Mouse (Mus musculus) neural tube, embryonic 12.5 days (tissue): ENCODE measurements around the gene Psmd13. TPM values are rescaled to one million over a fixed set of nuclear protein-coding genes. Genes with fewer than 3 reads are reported as not detected.

Experiments
- ATAC-seq: fragments of 200-750 bp; cut with Nextera tagmentation; 2 replicates; pipeline ENCODE4 v1.8.0; 2017; ENCODE audit warnings: low read depth, mild to moderate bottlenecking, moderate TSS enrichment, moderate library complexity; ENCODE audit not compliant: low FRiP score
- H3K27ac ChIP-seq: fragments of 300-500 bp; sonication (generic); 2 replicates; pipeline ENCODE4 v1.5.1; 2016
- H3K27me3 ChIP-seq: fragments of 300-500 bp; sonication (generic); replicated peaks from 2 replicates; pipeline ENCODE4 v1.6.1; 2016; ENCODE audit warnings: mild to moderate bottlenecking
- H3K36me3 ChIP-seq: fragments of 300-500 bp; sonication (generic); 2 replicates; pipeline ENCODE4 v1.6.1; 2016; ENCODE audit warnings: mild to moderate bottlenecking
- H3K4me1 ChIP-seq: fragments of 300-500 bp; sonication (generic); 2 replicates; pipeline ENCODE4 v1.6.1; 2016
- H3K4me2 ChIP-seq: fragments of 300-500 bp; sonication (generic); replicated peaks from 2 replicates; pipeline ENCODE4 v1.6.1; 2016; ENCODE audit warnings: mild to moderate bottlenecking
- H3K4me3 ChIP-seq: fragments of 300-500 bp; sonication (generic); 2 replicates; pipeline ENCODE4 v1.5.1; 2016
- H3K9ac ChIP-seq: fragments of 300-500 bp; sonication (generic); 2 replicates; pipeline ENCODE4 v1.6.1; 2016; ENCODE audit warnings: mild to moderate bottlenecking
- H3K9me3 ChIP-seq: fragments of 300-500 bp; sonication (generic); 2 replicates; pipeline ENCODE4 v1.6.1; 2016; ENCODE audit warnings: mild to moderate bottlenecking
- WGBS: fragments of 180-500 bp; shearing (Covaris S2); methylation state at CpG from one replicate; pipeline ENCODE4 v1.1.7; 2016; 5-methylcytosine and 5-hydroxymethylcytosine counted together
- polyA plus RNA-seq: library from polyadenylated mRNA; unstranded; fragments of >200 nt; fragmentation: Nextera tagmentation; extraction: Ambion mirVana; gene quantifications from 2 replicates; pipeline ENCODE4 v1.2.1, GENCODE M21; 2016

Psmd13 gene
- polyA plus RNA-seq, 1 experiment from 2014 or later: 293 TPM

DNA sequence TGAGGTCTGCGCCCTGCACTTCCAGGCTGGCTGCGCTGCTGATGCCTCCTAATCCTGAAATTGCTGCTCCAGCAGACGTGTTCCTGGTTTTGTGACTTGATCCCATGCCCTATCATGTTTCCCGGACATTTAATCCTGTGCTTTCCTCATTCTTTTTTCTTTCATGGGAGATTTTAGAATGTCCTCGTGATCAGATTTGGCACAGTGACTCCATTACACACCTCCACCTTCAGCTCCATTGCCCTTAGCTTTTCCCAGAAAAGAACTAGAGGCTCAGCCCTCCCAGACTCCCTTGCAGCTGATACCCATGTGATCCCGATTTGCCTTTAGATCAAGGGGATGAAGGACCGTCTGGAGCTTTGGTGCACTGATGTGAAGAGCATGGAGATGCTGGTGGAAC, 16.1 kb downstream of the Psmd13 start:
- Histone ChIP-seq H3K27ac (no peak overlapping the region), H3K27me3 (no peaks in the 10 kb centered on the region), H3K36me3 (peaks cover 58% of the 10 kb centered on the region), H3K9ac (peak overlapping the region; percentile 26; the same call in 1 of the 2 replicates), H3K4me2 (no peak overlapping the region), H3K9me3 (no peaks in the 10 kb centered on the region), H3K4me1 (no peaks in the 10 kb centered on the region), H3K4me3 (no peak overlapping the region)
- no peak for ATAC-seq
- WGBS: 88% methylated on average over 7 of the region's 7 CpGs

DNA sequence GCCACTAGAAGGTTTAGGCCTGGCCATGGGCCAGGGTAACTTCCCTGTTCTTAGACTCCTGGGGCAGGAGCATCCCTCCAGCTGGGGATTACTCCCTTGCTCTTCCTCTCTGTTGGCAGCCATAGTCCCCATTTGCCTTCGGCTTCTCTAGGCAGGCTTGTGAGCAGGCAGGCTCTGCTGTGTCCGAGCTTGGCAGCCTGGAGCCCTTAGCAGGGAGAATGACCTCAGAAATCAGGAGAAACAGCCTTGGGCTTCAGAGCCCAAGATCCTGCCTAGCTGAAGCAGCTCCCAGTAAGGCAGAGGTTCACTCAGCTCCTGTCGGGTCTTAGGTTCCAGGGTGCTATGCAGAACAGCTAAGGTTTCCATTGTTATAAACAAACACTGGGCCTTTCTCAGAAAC, 17.4 kb downstream of the Psmd13 start:
- Histone ChIP-seq H3K4me1 (no peaks in the 10 kb centered on the region), H3K9me3 (no peaks in the 10 kb centered on the region), H3K4me2 (no peak overlapping the region), H3K9ac (0 out of 2 replicates have a peak overlapping the region, but pooled peaks have one; percentile 13), H3K27ac (no peak overlapping the region), H3K36me3 (peaks cover 49% of the 10 kb centered on the region), H3K27me3 (no peaks in the 10 kb centered on the region), H3K4me3 (no peak overlapping the region)
- ATAC-seq: no peak
- 81% methylated on average over 3 of the region's 3 CpGs for WGBS

GRCm38 (mm10) chr7:140900220-140900619, 18.5 kb downstream of the Psmd13 start, which contains the start of gene Cox8b:
Gene Cox8b, minus strand, starts transcription at chr7:140900446.
- WGBS: 82% methylated on average over 10 of the region's 10 CpGs
- Histone ChIP-seq H3K4me1 (no peaks in the 10 kb centered on the region), H3K9ac (no peak within 1 kb of the TSS), H3K27me3 (no peaks in the 10 kb centered on the region), H3K4me3 (no peak within 1 kb of the TSS), H3K4me2 (no peak within 1 kb of the TSS), H3K9me3 (no peaks in the 10 kb centered on the region), H3K36me3 (peaks cover 40% of the 10 kb centered on the region), H3K27ac (no peak within 1 kb of the TSS)
- no peak for ATAC-seq

- WGBS: 80% methylated on average over 15 of the region's 15 CpGs
- no peaks in the 10 kb centered on the region for H3K4me1 ChIP-seq
- H3K9me3 ChIP-seq: no peaks in the 10 kb centered on the region
- H3K36me3 ChIP-seq: peaks cover 23% of the 10 kb centered on the region
- no peak overlapping the region for H3K4me2 ChIP-seq
- H3K27ac ChIP-seq: no peak overlapping the region
- no peak overlapping the region for H3K4me3 ChIP-seq
- no peak overlapping the region for H3K9ac ChIP-seq
- ATAC-seq: no peak
- no peaks in the 10 kb centered on the region for H3K27me3 ChIP-seq
Measured at GRCm38 (mm10) chr7:140902036-140902875, 20.5 kb downstream of the Psmd13 start.

DNA sequence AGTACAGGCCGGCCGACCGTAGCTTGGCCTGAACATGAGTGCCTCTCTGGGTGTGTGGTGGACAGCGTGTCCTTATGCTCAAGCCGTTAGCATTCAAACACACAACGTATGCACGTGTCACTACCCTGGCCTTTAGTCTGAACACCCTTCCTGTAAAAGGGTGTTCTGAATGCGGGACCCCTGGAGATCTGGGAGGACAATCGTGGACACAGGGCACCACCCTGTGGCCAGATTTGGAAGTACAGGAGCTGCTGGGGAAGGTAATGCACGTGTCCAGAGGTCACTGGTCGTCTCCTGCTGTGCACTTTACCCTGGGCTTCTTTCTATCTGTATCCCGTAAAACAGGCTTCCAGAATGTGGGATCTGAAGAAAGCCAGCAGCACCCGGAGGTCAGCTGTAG, 21.4 kb downstream of the Psmd13 start:
- Histone ChIP-seq H3K4me1 (no peaks in the 10 kb centered on the region), H3K4me3 (no peak overlapping the region), H3K27me3 (no peaks in the 10 kb centered on the region), H3K9ac (no peak overlapping the region), H3K4me2 (no peak overlapping the region), H3K9me3 (no peaks in the 10 kb centered on the region), H3K36me3 (peaks cover 14% of the 10 kb centered on the region), H3K27ac (no peak overlapping the region)
- WGBS: 24% methylated on average over 13 of the region's 13 CpGs
- peak; percentile 67; the same call in 1 of the 2 replicates for ATAC-seq

DNA sequence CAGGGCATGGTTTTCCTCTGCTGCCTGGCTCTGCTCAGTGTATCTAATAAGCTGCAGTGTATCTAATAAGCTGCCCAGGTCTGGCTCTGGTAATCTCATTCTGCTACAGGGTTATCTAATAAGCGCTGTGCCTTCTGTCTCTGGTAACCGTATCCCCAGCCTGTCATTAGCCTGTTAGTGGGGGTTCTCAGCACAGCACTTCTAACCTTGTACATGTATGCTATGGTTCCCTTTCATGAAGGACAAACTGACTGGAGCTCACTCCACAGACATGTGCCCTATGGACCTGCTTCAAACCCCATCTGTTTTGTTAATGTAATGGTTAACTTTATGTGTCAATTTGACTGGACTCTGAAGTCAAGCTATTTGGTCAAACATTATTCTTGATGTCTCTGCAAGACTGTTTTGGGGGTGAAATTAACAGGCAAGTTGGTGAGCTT, 23.9 kb downstream of the Psmd13 start:
- Histone ChIP-seq H3K36me3 (no peaks in the 10 kb centered on the region), H3K9ac (no peak overlapping the region), H3K4me1 (peaks cover 4% of the 10 kb centered on the region; the same call in 1 of the 2 replicates), H3K27me3 (no peaks in the 10 kb centered on the region), H3K4me2 (no peak overlapping the region), H3K27ac (no peak overlapping the region), H3K4me3 (no peak overlapping the region), H3K9me3 (no peaks in the 10 kb centered on the region)
- no peak for ATAC-seq
- 84% methylated on average over 2 of the region's 2 CpGs for WGBS

- Histone ChIP-seq H3K27me3 (no peaks in the 10 kb centered on the region), H3K36me3 (no peaks in the 10 kb centered on the region), H3K9ac (no peak overlapping the region), H3K9me3 (no peaks in the 10 kb centered on the region), H3K4me3 (no peak overlapping the region), H3K27ac (no peak overlapping the region), H3K4me2 (no peak overlapping the region), H3K4me1 (peaks cover 4% of the 10 kb centered on the region; the same call in 1 of the 2 replicates)
- 83% methylated on average over 13 of the region's 13 CpGs for WGBS
- no peak for ATAC-seq
Measured at GRCm38 (mm10) chr7:140907131-140907530, 25.4 kb downstream of the Psmd13 start.

GRCm38 (mm10) chr7:140907697-140908096, 25.9 kb downstream of the Psmd13 start:
- 86% methylated on average over 7 of the region's 7 CpGs for WGBS
- no peak for ATAC-seq
- Histone ChIP-seq H3K27me3 (no peaks in the 10 kb centered on the region), H3K9ac (no peak overlapping the region), H3K36me3 (no peaks in the 10 kb centered on the region), H3K4me2 (no peak overlapping the region), H3K27ac (no peak overlapping the region), H3K4me3 (no peak overlapping the region), H3K9me3 (no peaks in the 10 kb centered on the region), H3K4me1 (peaks cover 4% of the 10 kb centered on the region; the same call in 1 of the 2 replicates)

DNA sequence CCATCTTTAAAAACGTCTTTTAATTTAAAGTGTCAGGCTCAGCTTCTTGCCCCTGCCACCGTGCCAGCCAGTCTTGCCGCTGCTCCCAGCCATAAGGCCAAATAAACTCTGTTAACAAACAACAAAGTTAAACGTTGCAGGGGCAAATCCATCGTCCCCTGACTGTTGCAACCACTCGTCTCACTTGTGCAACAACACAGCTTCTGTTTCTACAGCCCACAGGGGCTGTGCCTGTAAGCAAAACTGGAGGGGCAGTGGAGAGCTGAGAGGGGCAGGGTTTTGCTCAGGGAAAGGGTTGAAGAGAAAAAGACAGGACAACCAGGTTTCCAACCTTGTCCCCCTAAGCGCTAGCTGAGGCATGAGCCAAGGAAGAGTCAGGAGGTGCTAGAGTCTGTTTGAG, 26.4 kb downstream of the Psmd13 start:
- WGBS: 52% methylated on average over 7 of the region's 7 CpGs
- Histone ChIP-seq H3K4me3 (no peak overlapping the region), H3K27me3 (no peaks in the 10 kb centered on the region), H3K4me2 (peak overlapping the region; percentile 69), H3K9ac (no peak overlapping the region), H3K36me3 (no peaks in the 10 kb centered on the region), H3K9me3 (no peaks in the 10 kb centered on the region), H3K27ac (no peak overlapping the region), H3K4me1 (peaks cover 4% of the 10 kb centered on the region; the same call in 1 of the 2 replicates)
- no peak for ATAC-seq

DNA sequence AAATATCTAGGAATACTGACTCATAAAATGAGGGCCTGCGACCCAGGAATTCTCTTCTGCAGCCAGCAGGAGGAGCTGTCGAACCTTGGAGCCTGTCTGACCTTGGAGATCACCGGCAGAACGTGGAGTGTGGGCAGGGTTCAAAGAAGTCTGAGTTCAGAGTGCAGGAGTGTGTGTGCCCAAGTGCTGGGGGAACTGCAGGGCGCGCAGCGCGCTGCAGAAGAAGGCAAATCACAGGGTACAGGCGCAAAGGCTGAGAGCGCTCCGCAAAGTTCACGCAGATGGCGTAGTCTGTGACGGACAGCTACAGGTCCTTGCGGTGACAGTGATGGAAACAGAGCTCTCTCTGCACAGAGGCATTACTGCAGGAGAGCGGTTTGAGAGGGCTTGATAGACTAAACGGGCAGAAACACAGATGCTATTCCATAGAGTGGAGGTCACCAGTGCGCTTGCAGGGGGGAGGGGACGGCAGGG, 26.9 kb downstream of the Psmd13 start:
- Histone ChIP-seq H3K27me3 (no peaks in the 10 kb centered on the region), H3K27ac (no peak overlapping the region), H3K9ac (no peak overlapping the region), H3K9me3 (no peaks in the 10 kb centered on the region), H3K4me3 (peak overlapping the region; percentile 27), H3K4me2 (peak overlapping the region; percentile 69), H3K36me3 (no peaks in the 10 kb centered on the region), H3K4me1 (peaks cover 4% of the 10 kb centered on the region; the same call in 1 of the 2 replicates)
- 1% methylated on average over 19 of the region's 19 CpGs for WGBS
- ATAC-seq: peak; percentile 48; the same call in 1 of the 2 replicates

GRCm38 (mm10) chr7:140912293-140912692, 30.5 kb downstream of the Psmd13 start:
- no peak overlapping the region for H3K9ac ChIP-seq
- H3K4me2 ChIP-seq: no peak overlapping the region
- H3K36me3 ChIP-seq: no peaks in the 10 kb centered on the region
- no peaks in the 10 kb centered on the region for H3K9me3 ChIP-seq
- H3K4me3 ChIP-seq: no peak overlapping the region
- H3K27ac ChIP-seq: no peak overlapping the region
- H3K4me1 ChIP-seq: peaks cover 4% of the 10 kb centered on the region; the same call in 1 of the 2 replicates
- WGBS: 64% methylated on average over 3 of the region's 3 CpGs
- no peaks in the 10 kb centered on the region for H3K27me3 ChIP-seq
- no peak for ATAC-seq

DNA sequence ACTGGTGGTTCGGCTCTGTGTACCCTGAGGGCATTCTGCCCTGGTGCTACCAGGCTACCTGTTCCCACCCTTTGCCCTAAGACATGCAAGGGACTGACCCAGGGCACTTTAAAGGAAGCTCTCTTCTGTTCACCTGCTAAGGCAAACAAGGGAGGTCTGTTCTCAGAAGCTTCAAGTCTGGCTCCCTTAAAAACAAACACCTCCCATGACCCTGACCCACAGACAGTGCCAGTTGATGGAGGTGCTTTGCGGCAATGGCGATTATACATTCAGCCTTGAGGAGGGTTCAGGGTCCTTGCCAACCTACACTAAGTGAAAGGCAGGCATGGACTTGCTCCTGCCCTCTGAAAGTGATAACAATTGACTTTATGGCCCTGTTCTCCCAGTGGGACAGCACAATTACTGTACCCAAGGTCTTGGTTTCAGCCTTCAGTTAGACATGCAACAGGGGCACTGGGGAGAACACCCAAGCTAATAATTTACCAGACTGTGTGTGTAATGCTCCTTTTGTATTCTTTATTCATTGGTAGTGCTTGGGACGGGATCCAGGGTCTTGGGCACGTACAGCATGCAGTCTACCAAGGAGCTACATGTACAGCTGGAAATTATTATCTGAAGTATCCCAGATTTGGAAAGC, 31.2 kb downstream of the Psmd13 start:
- no peak overlapping the region for H3K4me2 ChIP-seq
- H3K9ac ChIP-seq: no peak overlapping the region
- ATAC-seq: no peak
- H3K4me1 ChIP-seq: peaks cover 4% of the 10 kb centered on the region; the same call in 1 of the 2 replicates
- no peaks in the 10 kb centered on the region for H3K36me3 ChIP-seq
- no peaks in the 10 kb centered on the region for H3K9me3 ChIP-seq
- no peak overlapping the region for H3K27ac ChIP-seq
- WGBS: 55% methylated on average over 5 of the region's 5 CpGs
- H3K4me3 ChIP-seq: no peak overlapping the region
- no peaks in the 10 kb centered on the region for H3K27me3 ChIP-seq
